Mouse (Mus musculus): ENCODE data around the gene Gpr183.

GRCm38 (mm10) chr14:121930731-121931383 is 34.1 kb downstream of the Gpr183 start:
- TF ChIP-seq CTCF (IDR thresholded peaks at IDR 0.05; ENCODE audit: control insufficient read depth, insufficient read depth, insufficient read length): no peak
- no peak for TF ChIP-seq USF1 (IDR thresholded peaks at IDR 0.05; ENCODE audit: low read depth)
- TF ChIP-seq MAX (IDR thresholded peaks at IDR 0.05): no peak
- no peak for TF ChIP-seq MYOG (IDR thresholded peaks at IDR 0.05; ENCODE audit: control insufficient read depth, extremely low read depth, insufficient read length)
- TF ChIP-seq MYOD1 (IDR thresholded peaks at IDR 0.05; ENCODE audit: control insufficient read depth, insufficient read length, low read depth): no peak

All from C2C12 (cell line).